Mouse (Mus musculus) ES-E14 (cell line): ENCODE measurements at regions not wholly inside any gene's neighbourhood (a gene's known extent, or its start where the extent isn't known, plus 50 kb on each side); places are given as distances from the start of the nearest gene placed in this dataset.

Source experiments
- CHD2 ChIP-seq: IDR thresholded peaks from 2 replicates; pipeline ENCODE4 v1.6.1; 2014; ENCODE audit warnings: mild to moderate bottlenecking, low read depth, low read length, inconsistent platforms
- HCFC1 ChIP-seq: IDR thresholded peaks from 2 replicates; pipeline ENCODE4 v1.6.1; 2012; ENCODE audit warnings: low read length, inconsistent platforms, borderline replicate concordance; ENCODE audit not compliant: insufficient read depth
- ZC3H11A ChIP-seq: IDR thresholded peaks from 2 replicates; pipeline ENCODE4 v1.6.1; 2012; ENCODE audit warnings: low read depth, mild to moderate bottlenecking, inconsistent platforms, low read length, borderline replicate concordance
- ZNF384 ChIP-seq: IDR thresholded peaks from 2 replicates; pipeline ENCODE4 v1.6.1; 2012; ENCODE audit warnings: low read depth, low read length, inconsistent platforms

- TF ChIP-seq ZC3H11A (no peak), ZNF384 (no peak), CHD2 (no peak), HCFC1 (no peak)
Observed at GRCm38 (mm10) chr10:97245674-97246073, 233.7 kb upstream of the Dcn start.
